Mouse (Mus musculus) G1E (cell line): ENCODE measurements at regions not wholly inside any gene's neighbourhood (a gene's known extent, or its start where the extent isn't known, plus 50 kb on each side); places are given as distances from the start of the nearest gene placed in this dataset.

Experiments
- ATAC-seq: 2 replicates; pipeline ENCODE4 v1.8.0; 2016; ENCODE audit warnings: mild to moderate bottlenecking; ENCODE audit not compliant: insufficient number of reproducible peaks, poor library complexity, low FRiP score, severe bottlenecking; ENCODE audit errors: extremely low read depth
- DNase-seq: peaks from one replicate; pipeline ENCODE4 v3.0.0; 2012; ENCODE audit warnings: low spot score
- H3K27me3 ChIP-seq: 2 replicates; pipeline ENCODE4 v1.6.1; 2012; ENCODE audit warnings: mild to moderate bottlenecking, low read length, inconsistent platforms; ENCODE audit not compliant: insufficient read depth
- H3K36me3 ChIP-seq: replicated peaks from 2 replicates; pipeline ENCODE3; 2012; ENCODE audit warnings: mild to moderate bottlenecking, inconsistent platforms
- H3K4me1 ChIP-seq: 2 replicates; pipeline ENCODE4 v1.6.1; 2012; ENCODE audit warnings: low read depth, low read length, inconsistent platforms, mixed read lengths; ENCODE audit not compliant: insufficient read depth
- H3K4me3 ChIP-seq: 2 replicates; pipeline ENCODE4 v1.5.1; 2012; ENCODE audit warnings: low read depth, mild to moderate bottlenecking, inconsistent platforms, low read length, moderate library complexity, mixed read lengths
- H3K9me3 ChIP-seq: replicated peaks from 2 replicates; pipeline ENCODE4 v1.6.1; 2012; ENCODE audit warnings: inconsistent platforms
- CTCF ChIP-seq: IDR thresholded peaks from 2 replicates; pipeline ENCODE4 v1.5.1; 2012; ENCODE audit warnings: low read depth, low read length, inconsistent platforms, mixed read lengths
- GATA1 ChIP-seq: IDR thresholded peaks from 2 replicates; pipeline ENCODE4 v1.6.1; 2012; ENCODE audit warnings: borderline replicate concordance, low read length, inconsistent platforms, mixed read lengths
- GATA2 ChIP-seq: IDR thresholded peaks from 2 replicates; pipeline ENCODE4 v1.6.1; 2012; ENCODE audit warnings: low read depth, low read length, inconsistent platforms, borderline replicate concordance
- POLR2AphosphoS5 ChIP-seq: IDR thresholded peaks from 2 replicates; pipeline ENCODE4 v1.6.1; 2012; ENCODE audit warnings: low read depth, low read length, inconsistent platforms; ENCODE audit not compliant: insufficient replicate concordance
- TAL1 ChIP-seq: conservative IDR thresholded peaks from 2 replicates; pipeline ENCODE4 v1.6.1; 2012; ENCODE audit warnings: low read depth, low read length, inconsistent platforms, mixed read lengths

DNA sequence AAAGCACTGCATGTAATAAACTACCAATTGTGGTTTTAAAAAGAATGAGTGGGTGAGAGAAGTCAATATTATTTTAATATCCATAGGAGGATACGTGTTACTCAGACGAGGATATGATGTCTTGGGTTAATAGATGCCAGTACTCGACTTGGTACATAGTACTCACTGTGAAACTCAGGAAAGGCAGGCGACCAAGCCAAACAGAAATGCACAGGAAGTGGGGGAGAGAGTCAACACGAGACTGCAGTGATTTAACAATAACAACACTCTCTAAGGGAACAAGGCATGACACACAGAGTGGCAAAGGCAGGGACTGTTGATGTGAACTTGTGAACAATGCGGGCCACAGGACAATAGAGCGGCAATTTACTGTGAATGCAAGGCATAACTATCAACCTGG, 464.6 kb downstream of the Etnk1 start:
- H3K9me3 ChIP-seq: peaks cover 51% of the 10 kb centered on the region
- DNase-seq: no peak
- H3K36me3 ChIP-seq: no peaks in the 10 kb centered on the region
- no peaks in the 10 kb centered on the region for H3K4me1 ChIP-seq
- no peak for TF ChIP-seq TAL1
- no peak for TF ChIP-seq POLR2AphosphoS5
- no peak for TF ChIP-seq GATA1
- TF ChIP-seq GATA2: no peak
- no peak for TF ChIP-seq CTCF
- no peak overlapping the region for H3K4me3 ChIP-seq
- no peaks in the 10 kb centered on the region for H3K27me3 ChIP-seq
- ATAC-seq: no peak

GRCm38 (mm10) chr6:143633710-143634109, 466.7 kb downstream of the Etnk1 start:
- TF ChIP-seq POLR2AphosphoS5: no peak
- TF ChIP-seq GATA2: no peak
- no peak for TF ChIP-seq CTCF
- no peak for TF ChIP-seq TAL1
- no peak for TF ChIP-seq GATA1
- Histone ChIP-seq H3K4me1 (no peaks in the 10 kb centered on the region), H3K27me3 (no peaks in the 10 kb centered on the region), H3K36me3 (no peaks in the 10 kb centered on the region), H3K9me3 (peaks cover 51% of the 10 kb centered on the region), H3K4me3 (no peak overlapping the region)
- DNase-seq: no peak
- no peak for ATAC-seq

DNA sequence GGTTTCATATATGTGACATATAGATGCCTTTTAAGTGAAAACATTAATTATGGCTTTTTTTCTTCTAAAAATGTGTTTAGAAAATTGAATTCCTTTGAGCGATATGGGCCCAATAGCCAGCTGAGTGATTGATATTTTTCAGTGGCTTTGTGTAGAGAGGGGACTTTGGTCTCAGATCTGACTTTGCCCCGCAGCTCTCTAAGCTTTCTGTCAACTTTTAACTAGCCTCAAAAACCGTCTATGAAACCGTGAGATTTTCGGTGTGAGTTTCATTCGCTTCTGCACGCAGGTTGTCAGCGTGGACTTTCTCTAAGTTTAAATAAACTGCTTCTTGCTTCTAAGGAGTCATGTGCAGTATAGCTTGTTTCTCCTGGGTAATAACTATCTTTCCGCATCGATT, 467.3 kb downstream of the Etnk1 start:
- DNase-seq: no peak
- TF ChIP-seq CTCF (no peak), TAL1 (no peak), POLR2AphosphoS5 (no peak), GATA1 (no peak), GATA2 (no peak)
- H3K27me3 ChIP-seq: no peaks in the 10 kb centered on the region
- H3K4me1 ChIP-seq: no peaks in the 10 kb centered on the region
- H3K4me3 ChIP-seq: no peak overlapping the region
- H3K36me3 ChIP-seq: no peaks in the 10 kb centered on the region
- peaks cover 51% of the 10 kb centered on the region for H3K9me3 ChIP-seq
- ATAC-seq: no peak

DNA sequence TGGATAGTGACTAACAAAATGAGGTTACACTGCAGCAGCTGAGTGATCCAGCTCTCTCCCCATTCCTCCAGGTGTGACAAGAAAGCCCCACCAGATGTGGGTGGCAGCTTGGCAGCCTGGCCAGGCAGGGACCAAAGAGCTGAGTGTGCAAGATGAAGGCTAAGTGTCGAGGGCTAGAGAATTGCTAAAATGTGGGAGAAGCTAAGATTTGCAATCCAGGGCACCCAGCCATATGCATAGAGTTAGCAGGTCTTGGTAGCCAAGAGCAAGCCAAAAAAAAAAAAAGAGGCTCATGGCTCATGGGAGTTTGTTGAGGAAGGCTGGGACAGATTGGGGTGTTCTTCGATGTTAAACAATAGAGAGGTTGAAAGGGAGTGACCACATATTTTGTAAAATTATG, 468.0 kb downstream of the Etnk1 start:
- ATAC-seq (no peak), DNase-seq (no peak)
- TF ChIP-seq CTCF (no peak), POLR2AphosphoS5 (no peak), GATA2 (no peak), GATA1 (no peak), TAL1 (no peak)
- H3K4me1 ChIP-seq: no peaks in the 10 kb centered on the region
- no peaks in the 10 kb centered on the region for H3K36me3 ChIP-seq
- peaks cover 51% of the 10 kb centered on the region for H3K9me3 ChIP-seq
- H3K27me3 ChIP-seq: no peaks in the 10 kb centered on the region
- H3K4me3 ChIP-seq: no peak overlapping the region

- Histone ChIP-seq H3K9me3 (peaks cover 57% of the 10 kb centered on the region), H3K36me3 (no peaks in the 10 kb centered on the region), H3K4me3 (no peak overlapping the region), H3K4me1 (no peaks in the 10 kb centered on the region), H3K27me3 (no peaks in the 10 kb centered on the region)
- TF ChIP-seq POLR2AphosphoS5 (no peak), GATA1 (no peak), TAL1 (no peak), GATA2 (no peak), CTCF (no peak)
- DNase-seq (no peak), ATAC-seq (no peak)
These were observed 473.6 kb downstream of the Etnk1 start for GRCm38 (mm10) chr6:143640652-143641051.

DNA sequence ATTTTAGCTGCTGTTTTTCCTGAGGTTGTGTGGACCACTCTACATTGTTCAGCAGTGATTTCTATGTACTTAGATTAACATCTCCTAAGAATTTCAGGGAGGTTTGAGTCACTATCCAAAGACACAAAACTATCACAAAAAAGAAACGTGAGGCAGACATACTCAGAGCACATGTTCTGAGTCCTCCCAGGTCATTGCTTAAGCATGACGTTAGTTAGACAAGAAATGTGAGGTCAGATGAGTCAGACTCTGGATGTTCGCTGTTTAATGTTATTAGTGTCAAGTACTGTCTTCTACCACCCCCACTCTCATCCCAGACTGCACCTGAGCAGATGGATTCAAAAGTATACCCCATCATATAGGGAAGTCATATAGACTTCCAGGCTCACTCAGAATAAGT, 475.0 kb downstream of the Etnk1 start:
- ATAC-seq (no peak), DNase-seq (no peak)
- no peak for TF ChIP-seq GATA1
- Histone ChIP-seq H3K27me3 (no peaks in the 10 kb centered on the region), H3K9me3 (peaks cover 52% of the 10 kb centered on the region), H3K4me1 (no peaks in the 10 kb centered on the region), H3K36me3 (no peaks in the 10 kb centered on the region), H3K4me3 (no peak overlapping the region)

- H3K27me3 ChIP-seq: no peaks in the 10 kb centered on the region
- H3K36me3 ChIP-seq: no peaks in the 10 kb centered on the region
- peaks cover 64% of the 10 kb centered on the region for H3K9me3 ChIP-seq
- no peak for DNase-seq
- H3K4me3 ChIP-seq: no peak overlapping the region
- TF ChIP-seq GATA2 (no peak), CTCF (no peak), POLR2AphosphoS5 (no peak), GATA1 (no peak), TAL1 (no peak)
- no peaks in the 10 kb centered on the region for H3K4me1 ChIP-seq
- ATAC-seq: no peak
These were observed 479.0 kb downstream of the Etnk1 start for GRCm38 (mm10) chr6:143645989-143646388.
